Mouse (Mus musculus) myocyte (in vitro differentiated cells): ENCODE measurements around the gene Hist1h2bg.

Experiments used
- CEBPB ChIP-seq: IDR thresholded peaks from 2 replicates; pipeline ENCODE4 v1.6.1; 2011; ENCODE audit warnings: mild to moderate bottlenecking, moderate library complexity; ENCODE audit not compliant: poor library complexity, insufficient read depth, severe bottlenecking
- E2F4 ChIP-seq: IDR thresholded peaks from one replicate; pipeline ENCODE4 v1.6.1; 2011; ENCODE audit warnings: mild to moderate bottlenecking, control low read depth, moderate library complexity; ENCODE audit not compliant: insufficient read depth
- MAX ChIP-seq: IDR thresholded peaks from one replicate; pipeline ENCODE4 v1.6.1; 2011; ENCODE audit warnings: low read depth, mild to moderate bottlenecking, control low read depth
- MYOD1 ChIP-seq, 3 experiments: IDR thresholded peaks; one replicate each; pipeline ENCODE4 v1.6.1; 2011; ENCODE audit warnings: control low read depth in 2 of 3, low read depth in 2 of 3, mild to moderate bottlenecking in 2 of 3, moderate library complexity in 1 of 3; ENCODE audit not compliant: insufficient read length in 2 of 3, control insufficient read depth in 1 of 3
- MYOG ChIP-seq, 3 experiments: IDR thresholded peaks; one replicate each; pipeline ENCODE4 v1.6.1; 2011; ENCODE audit warnings: control low read depth in 2 of 3, low read depth in 2 of 3, mild to moderate bottlenecking in 2 of 3; ENCODE audit not compliant: insufficient read length in 2 of 3, control insufficient read depth in 1 of 3, insufficient read depth in 1 of 3
- POLR2A ChIP-seq: IDR thresholded peaks from one replicate; pipeline ENCODE4 v1.6.1; 2011; ENCODE audit warnings: low read depth, mild to moderate bottlenecking, control low read depth, moderate library complexity; ENCODE audit not compliant: insufficient read length
- POLR2AphosphoS2 ChIP-seq: IDR thresholded peaks from one replicate; pipeline ENCODE4 v1.6.1; 2011; ENCODE audit warnings: low read depth, control low read depth; ENCODE audit not compliant: insufficient read length
- REST ChIP-seq: IDR thresholded peaks from one replicate; pipeline ENCODE4 v1.6.1; 2011; ENCODE audit warnings: mild to moderate bottlenecking, control low read depth, moderate library complexity; ENCODE audit not compliant: insufficient read depth, insufficient read length
- SRF ChIP-seq: IDR thresholded peaks from one replicate; pipeline ENCODE4 v1.6.1; 2011; ENCODE audit warnings: low read depth; ENCODE audit not compliant: control insufficient read depth, insufficient read length
- TCF12 ChIP-seq: IDR thresholded peaks from one replicate; pipeline ENCODE4 v1.6.1; 2011; ENCODE audit warnings: mild to moderate bottlenecking, control low read depth; ENCODE audit not compliant: poor library complexity, insufficient read depth, severe bottlenecking
- TCF3 ChIP-seq: IDR thresholded peaks from one replicate; pipeline ENCODE4 v1.6.1; 2011; ENCODE audit warnings: low read depth, control low read depth; ENCODE audit not compliant: insufficient read length
- USF1 ChIP-seq: IDR thresholded peaks from one replicate; pipeline ENCODE4 v1.6.1; 2011; ENCODE audit warnings: low read depth, mild to moderate bottlenecking, control low read depth, moderate library complexity

- TF ChIP-seq E2F4 = no peak
- no peak for TF ChIP-seq MAX
- TF ChIP-seq TCF3 = no peak
- TF ChIP-seq MYOD1 (IDR thresholded peaks at IDR 0.05; ENCODE audit: control insufficient read depth in 1 of 3, insufficient read length in 2 of 3, low read depth in 2 of 3) = no peak
- no peak for TF ChIP-seq POLR2A
- TF ChIP-seq USF1 = no peak
- TF ChIP-seq POLR2AphosphoS2 = no peak
- TF ChIP-seq TCF12 = no peak
- no peak for TF ChIP-seq CEBPB
- TF ChIP-seq REST = no peak
- no peak for TF ChIP-seq SRF
- TF ChIP-seq MYOG (IDR thresholded peaks at IDR 0.05; ENCODE audit: control insufficient read depth in 1 of 3, insufficient read depth in 1 of 3, insufficient read length in 2 of 3, low read depth in 2 of 3) = no peak
Measured at GRCm38 (mm10) chr13:23605052-23605451, 33.9 kb downstream of the Hist1h2bg start.
